In the genomic region with DNA sequence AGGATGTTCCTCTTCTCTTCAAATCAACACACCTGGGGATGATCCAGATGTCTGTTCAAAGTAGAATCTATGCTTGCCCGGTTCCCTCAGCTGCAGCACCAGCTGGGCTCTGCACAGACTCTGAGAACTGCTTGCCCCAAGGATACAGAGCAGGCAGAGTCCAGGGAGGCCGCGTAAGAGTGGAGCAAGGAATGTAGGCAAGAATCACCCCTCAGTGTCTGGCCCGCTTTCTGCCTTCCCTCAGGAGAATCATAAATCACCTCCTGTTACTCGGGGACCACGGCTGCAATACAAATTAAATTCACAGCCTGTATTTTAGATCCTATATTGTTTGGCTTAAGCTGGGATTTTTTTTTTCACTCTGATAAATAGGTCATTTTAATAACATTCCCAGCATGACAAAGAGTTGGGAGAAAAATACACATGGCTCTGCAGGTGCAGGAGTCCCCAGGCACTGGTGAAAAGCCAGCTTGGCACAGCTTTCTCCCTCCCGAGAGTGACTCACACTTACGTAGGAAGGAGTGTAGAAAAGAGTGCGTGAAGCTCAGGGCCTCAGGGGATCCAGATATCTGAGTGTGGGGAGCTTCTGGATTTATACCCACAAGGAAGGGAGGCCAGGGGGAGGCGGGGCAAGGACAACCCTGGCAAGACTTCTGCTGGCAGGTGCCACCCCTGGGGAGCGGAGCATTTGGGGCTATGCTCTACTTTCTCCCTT, we compare ENCODE assay signal across 9 mouse cellular contexts.
DNase-seq lines count a peak whose midpoint lies in the region; ATAC-seq and TF ChIP-seq lines count a peak whose summit lies in the region.
"Had no signal": no experiment of that assay in that cellular context is flagged by ENCODE, and none has a peak within 500 bp of the region (broad histone marks: within the 10 kb centered on the region; RNA-seq: fewer than 3 reads in every experiment).

No protein-coding gene starts in this region.

- H3K36me3 ChIP-seq in forebrain, embryonic 13.5 days (ENCODE audit: poor library complexity, severe bottlenecking): no peaks in the 10 kb centered on the region
- no peaks in the 10 kb centered on the region for H3K36me3 ChIP-seq in forebrain, embryonic 11.5 days (ENCODE audit: control insufficient read depth, insufficient read depth, low read length)
- H3K36me3 ChIP-seq in limb, embryonic 15.5 days: no peaks in the 10 kb centered on the region
- H3K36me3 ChIP-seq in thymus, adult 2 months (ENCODE audit: control insufficient read depth, insufficient read depth, low read length): no peaks in the 10 kb centered on the region
- H3K36me3 ChIP-seq: liver, embryonic 15.5 days had no signal

- TF ChIP-seq POLR2A in thymus, adult 2 months (IDR thresholded peaks at IDR 0.05; ENCODE audit: control insufficient read depth, extremely low read depth, insufficient read depth, low read length, poor library complexity): no peak

- H3K4me2 ChIP-seq in forebrain, embryonic 13.5 days: no peak overlapping the region
- H3K4me2 ChIP-seq in forebrain, embryonic 11.5 days (ENCODE audit: low read depth, low read length, severe bottlenecking): no peak overlapping the region
- H3K4me2 ChIP-seq in limb, embryonic 15.5 days: no peak overlapping the region
- H3K4me2 ChIP-seq: liver, embryonic 15.5 days had no signal

- peaks cover 19% of the 10 kb centered on the region for H3K4me1 ChIP-seq in forebrain, embryonic 13.5 days
- no peaks in the 10 kb centered on the region for H3K4me1 ChIP-seq in forebrain, embryonic 11.5 days (replicated peaks; ENCODE audit: control insufficient read depth, insufficient read depth, low read length)
- H3K4me1 ChIP-seq in limb, embryonic 15.5 days: 0 out of 2 replicates have a peak, but pooled peaks cover 6% of the 10 kb centered on the region
- no peaks in the 10 kb centered on the region for H3K4me1 ChIP-seq in thymus, adult 2 months (replicated peaks; ENCODE audit: control insufficient read depth, insufficient read depth, low read length)
- H3K4me1 ChIP-seq: liver, embryonic 15.5 days had no signal

- no peak overlapping the region for H3K4me3 ChIP-seq in forebrain, embryonic 13.5 days
- H3K4me3 ChIP-seq in forebrain, embryonic 11.5 days (ENCODE audit: low read depth, low read length): no peak overlapping the region
- no peak overlapping the region for H3K4me3 ChIP-seq in limb, embryonic 15.5 days
- H3K4me3 ChIP-seq in thymus, adult 2 months (ENCODE audit: control insufficient read depth, insufficient read depth, low read length): no peak overlapping the region
- H3K4me3 ChIP-seq: liver, embryonic 15.5 days had no signal

- H3K27ac ChIP-seq in forebrain, embryonic 13.5 days: peak overlapping the region; percentile 44
- H3K27ac ChIP-seq in forebrain, embryonic 11.5 days (ENCODE audit: low read depth, low read length): no peak overlapping the region
- H3K27ac ChIP-seq in limb, embryonic 15.5 days: no peak overlapping the region
- H3K27ac ChIP-seq in thymus, adult 2 months (ENCODE audit: control insufficient read depth, insufficient read depth, low read length): no peak overlapping the region
- H3K27ac ChIP-seq: liver, embryonic 15.5 days had no signal

- no peak for DNase-seq in forebrain, embryonic 11.5 days (ENCODE audit: low spot score)
- DNase-seq in 3134 (ENCODE audit: extremely low read depth, insufficient read length, low spot score): peak; percentile 7
- peak; percentile 80 to 87 for DNase-seq in cerebellum, postnatal 25 days
- peak; percentile 11 to 16 for DNase-seq in heart, postnatal 36 days
- no peak for DNase-seq in thymus, adult 2 months

- peak; percentile 49; the same call in 1 of the 2 replicates for ATAC-seq in forebrain, embryonic 13.5 days
- ATAC-seq in forebrain, embryonic 11.5 days (replicated peaks; ENCODE audit: low FRiP score): no peak
- ATAC-seq in limb, embryonic 15.5 days (ENCODE audit: insufficient number of reproducible peaks, low FRiP score, low TSS enrichment, low read depth): peak; percentile 61; the same call in 1 of the 2 replicates
- no peak for ATAC-seq in megakaryocyte-erythroid progenitor cell, adult 5-6 weeks (replicated peaks; ENCODE audit: low FRiP score, low TSS enrichment, poor library complexity, severe bottlenecking)

- H3K27me3 ChIP-seq in forebrain, embryonic 13.5 days: no peaks in the 10 kb centered on the region
- no peaks in the 10 kb centered on the region for H3K27me3 ChIP-seq in forebrain, embryonic 11.5 days (ENCODE audit: control insufficient read depth, insufficient read depth, low read length)
- H3K27me3 ChIP-seq in limb, embryonic 15.5 days: no peaks in the 10 kb centered on the region
- H3K27me3 ChIP-seq in thymus, adult 2 months (ENCODE audit: control insufficient read depth, insufficient read depth, low read length): no peaks in the 10 kb centered on the region
- H3K27me3 ChIP-seq: liver, embryonic 15.5 days had no signal

- H3K9ac ChIP-seq in forebrain, embryonic 13.5 days: no peak overlapping the region
- no peak overlapping the region for H3K9ac ChIP-seq in forebrain, embryonic 11.5 days (ENCODE audit: low read length)
- no peak overlapping the region for H3K9ac ChIP-seq in limb, embryonic 15.5 days
- H3K9ac ChIP-seq: liver, embryonic 15.5 days had no signal

- no peak for TF ChIP-seq CTCF in thymus, adult 2 months (IDR thresholded peaks at IDR 0.05; ENCODE audit: borderline replicate concordance, control insufficient read depth, extremely low read depth, insufficient read depth, low read length, poor library complexity)

- no peaks in the 10 kb centered on the region for H3K9me3 ChIP-seq in forebrain, embryonic 13.5 days (replicated peaks)
- H3K9me3 ChIP-seq in forebrain, embryonic 11.5 days (ENCODE audit: control insufficient read depth, low read length): no peaks in the 10 kb centered on the region
- H3K9me3 ChIP-seq in limb, embryonic 15.5 days: no peaks in the 10 kb centered on the region
- H3K9me3 ChIP-seq: liver, embryonic 15.5 days had no signal

- intact Hi-C loops in heart, postnatal 36 days (cut with DNase I): no loop called here

- WGBS in forebrain, embryonic 13.5 days: 53% methylated on average over 11 of the region's 11 CpGs
- WGBS in forebrain, embryonic 11.5 days: 70% methylated on average over 11 of the region's 11 CpGs
- 18% methylated on average over 11 of the region's 11 CpGs for WGBS in limb, embryonic 15.5 days
- WGBS in thymus, adult 2 months: 70% methylated on average over 11 of the region's 11 CpGs

Comparison
In these comparisons a context has a peak if more than half of its experiments do, and no peak if none do; other contexts are left out.
1. ATAC-seq: peak in forebrain, embryonic 13.5 days (single experiment) and limb, embryonic 15.5 days (single experiment); none in forebrain, embryonic 11.5 days (single experiment) and megakaryocyte-erythroid progenitor cell, adult 5-6 weeks (single experiment).
2. DNase-seq: peak in 3134 (single experiment), cerebellum, postnatal 25 days (2 of 2) and heart, postnatal 36 days (2 of 2); none in forebrain, embryonic 11.5 days (single experiment) and thymus, adult 2 months (single experiment).